Mouse (Mus musculus): Measurements from ENCODE around the gene Fnip2. TPM values are rescaled to one million over a fixed set of nuclear protein-coding genes. Genes with fewer than 3 reads are reported as not detected.
A peak's percentile ranks its signal among the peaks of the same experiment; 100 is the strongest.
"Not testable (repeated sequence)": the region's sequence is repeated elsewhere in the genome, so short reads cannot be mapped to it uniquely, and the experiment has no call there.

Fnip2 gene
- polyA plus RNA-seq, 1 experiment from 2014 or later, result 7.4 TPM

DNA sequence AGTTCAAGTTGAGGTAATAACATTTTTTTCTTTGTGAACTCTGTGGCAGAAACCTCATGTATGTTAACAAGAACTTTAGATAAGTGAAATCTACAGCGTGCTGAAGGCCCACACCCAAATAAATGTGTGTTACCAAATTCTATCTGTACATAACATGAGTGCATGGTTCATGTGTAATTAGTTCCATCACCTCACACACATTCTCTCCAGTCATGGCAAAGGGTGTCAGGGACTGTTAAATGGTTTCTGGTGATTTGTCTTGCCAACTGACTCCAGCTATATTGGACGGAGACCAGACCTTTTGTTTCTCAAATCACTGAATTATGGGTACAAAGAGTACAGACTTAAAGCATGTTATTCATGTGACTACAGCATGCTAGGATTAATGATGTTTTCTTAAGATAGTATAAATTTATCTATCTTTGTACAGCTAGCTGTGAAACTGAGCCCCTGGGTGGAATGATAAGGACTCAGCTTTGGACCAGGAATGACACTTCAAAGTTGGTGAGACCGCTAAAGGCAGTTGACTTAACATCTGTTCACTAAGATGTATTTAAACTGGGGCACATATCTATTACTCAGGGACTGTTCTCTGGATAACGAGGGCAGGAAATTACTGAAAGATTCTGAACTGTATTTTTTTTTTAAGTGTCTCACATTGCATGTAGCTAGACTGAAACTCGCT, 12.4 kb upstream of the Fnip2 start:
- ATAC-seq (ENCODE audit: insufficient number of reproducible peaks, insufficient read depth, low FRiP score, low read depth), result peak; percentile 62; the same call in 1 of the 2 replicates
- H3K4me2 ChIP-seq (replicated peaks; ENCODE audit: low read depth, low read length), result no peak overlapping the region

GRCm38 (mm10) chr3:79578164-79578563, 10.6 kb upstream of the Fnip2 start:
- WGBS, result 73% methylated on average over 6 of the region's 6 CpGs
- H3K4me3 ChIP-seq (ENCODE audit: low read depth, low read length), result no peak overlapping the region

More for the DNA sequence above, 12.4 kb upstream of the Fnip2 start:
- H3K36me3 ChIP-seq (ENCODE audit: control insufficient read depth, insufficient read depth, low read length), result no peaks in the 10 kb centered on the region
- H3K9me3 ChIP-seq (ENCODE audit: control insufficient read depth, low read depth, low read length), result no peaks in the 10 kb centered on the region
- no peak overlapping the region for H3K4me3 ChIP-seq (ENCODE audit: low read depth, low read length)
- H3K27me3 ChIP-seq (ENCODE audit: control insufficient read depth, insufficient read depth, low read length), result no peaks in the 10 kb centered on the region
- peaks cover 5% of the 10 kb centered on the region; the same call in 1 of the 2 replicates for H3K4me1 ChIP-seq (ENCODE audit: control insufficient read depth, insufficient read depth, low read length)
- H3K27ac ChIP-seq (ENCODE audit: low read length), result no peak overlapping the region
- H3K9ac ChIP-seq (replicated peaks; ENCODE audit: low read depth, low read length), result no peak overlapping the region
- WGBS, result 60% methylated on average over 5 of the region's 5 CpGs

DNA sequence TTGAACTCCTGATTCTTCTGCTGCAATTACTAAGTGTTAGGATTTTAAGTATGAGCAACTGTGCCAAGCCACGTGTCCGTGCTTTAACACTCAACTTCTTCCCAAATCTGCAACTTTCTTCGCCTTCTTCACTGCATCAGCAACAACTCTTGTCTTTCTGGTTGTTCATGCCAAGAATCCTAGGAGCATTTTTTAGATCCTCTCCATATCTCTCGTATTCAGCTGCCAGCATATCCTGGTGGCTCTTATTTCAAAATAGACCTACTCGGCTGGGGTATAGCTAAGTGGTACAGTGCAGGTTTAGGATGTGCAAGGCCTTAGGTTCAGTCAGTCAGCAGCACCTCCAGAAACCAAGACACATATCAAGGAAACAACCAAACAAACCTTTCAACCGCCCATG, 10.0 kb upstream of the Fnip2 start:
- Histone ChIP-seq H3K36me3 (ENCODE audit: control insufficient read depth, insufficient read depth, low read length) (no peaks in the 10 kb centered on the region), H3K4me2 (replicated peaks; ENCODE audit: low read depth, low read length) (no peak overlapping the region), H3K27me3 (ENCODE audit: control insufficient read depth, insufficient read depth, low read length) (no peaks in the 10 kb centered on the region), H3K4me3 (ENCODE audit: low read depth, low read length) (no peak overlapping the region), H3K9ac (replicated peaks; ENCODE audit: low read depth, low read length) (no peak overlapping the region), H3K4me1 (ENCODE audit: control insufficient read depth, insufficient read depth, low read length) (peaks cover 5% of the 10 kb centered on the region; the same call in 1 of the 2 replicates), H3K9me3 (ENCODE audit: control insufficient read depth, low read depth, low read length) (no peaks in the 10 kb centered on the region), H3K27ac (ENCODE audit: low read length) (no peak overlapping the region)
- WGBS, result 85% methylated on average over 6 of the region's 6 CpGs
- no peak for ATAC-seq (ENCODE audit: insufficient number of reproducible peaks, insufficient read depth, low FRiP score, low read depth)

More at GRCm38 (mm10) chr3:79578164-79578563, 10.6 kb upstream of the Fnip2 start:
- no peak for ATAC-seq (ENCODE audit: insufficient number of reproducible peaks, insufficient read depth, low FRiP score, low read depth)
- H3K36me3 ChIP-seq (ENCODE audit: control insufficient read depth, insufficient read depth, low read length), result no peaks in the 10 kb centered on the region
- H3K9ac ChIP-seq (replicated peaks; ENCODE audit: low read depth, low read length), result no peak overlapping the region
- H3K9me3 ChIP-seq (ENCODE audit: control insufficient read depth, low read depth, low read length), result no peaks in the 10 kb centered on the region
- no peak overlapping the region for H3K4me2 ChIP-seq (replicated peaks; ENCODE audit: low read depth, low read length)
- H3K27ac ChIP-seq (ENCODE audit: low read length), result no peak overlapping the region
- H3K4me1 ChIP-seq (ENCODE audit: control insufficient read depth, insufficient read depth, low read length), result peaks cover 5% of the 10 kb centered on the region; the same call in 1 of the 2 replicates
- no peaks in the 10 kb centered on the region for H3K27me3 ChIP-seq (ENCODE audit: control insufficient read depth, insufficient read depth, low read length)

GRCm38 (mm10) chr3:79576865-79577264, 9.3 kb upstream of the Fnip2 start:
- Histone ChIP-seq H3K4me1 (ENCODE audit: control insufficient read depth, insufficient read depth, low read length) (peaks cover 5% of the 10 kb centered on the region; the same call in 1 of the 2 replicates), H3K4me2 (replicated peaks; ENCODE audit: low read depth, low read length) (no peak overlapping the region), H3K27me3 (ENCODE audit: control insufficient read depth, insufficient read depth, low read length) (no peaks in the 10 kb centered on the region), H3K27ac (ENCODE audit: low read length) (no peak overlapping the region), H3K4me3 (ENCODE audit: low read depth, low read length) (no peak overlapping the region), H3K9me3 (ENCODE audit: control insufficient read depth, low read depth, low read length) (no peaks in the 10 kb centered on the region), H3K36me3 (ENCODE audit: control insufficient read depth, insufficient read depth, low read length) (no peaks in the 10 kb centered on the region), H3K9ac (replicated peaks; ENCODE audit: low read depth, low read length) (no peak overlapping the region)
- no peak for ATAC-seq (ENCODE audit: insufficient number of reproducible peaks, insufficient read depth, low FRiP score, low read depth)
- 32% methylated on average over 5 of the region's 5 CpGs for WGBS

DNA sequence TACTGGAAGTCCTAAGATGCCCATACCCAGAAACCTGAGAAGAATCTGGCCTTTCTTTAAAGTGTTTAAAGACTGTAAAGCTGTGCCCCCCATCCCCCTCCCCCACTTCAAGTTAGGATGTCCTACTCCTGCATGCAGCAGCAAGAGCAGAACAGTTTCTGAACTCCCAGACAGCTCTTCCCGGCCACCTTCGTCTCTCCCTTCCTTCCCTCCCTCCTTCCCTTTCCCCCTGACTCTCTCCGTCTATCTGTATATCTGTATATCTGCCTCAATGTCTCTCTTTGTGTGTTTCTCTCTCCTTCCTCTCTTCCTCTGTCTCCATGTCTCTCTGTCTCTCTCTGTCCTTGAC, 8.8 kb upstream of the Fnip2 start:
- Histone ChIP-seq H3K4me2 (replicated peaks; ENCODE audit: low read depth, low read length) (no peak overlapping the region), H3K27me3 (ENCODE audit: control insufficient read depth, insufficient read depth, low read length) (no peaks in the 10 kb centered on the region), H3K4me1 (ENCODE audit: control insufficient read depth, insufficient read depth, low read length) (peaks cover 5% of the 10 kb centered on the region; the same call in 1 of the 2 replicates), H3K27ac (ENCODE audit: low read length) (no peak overlapping the region), H3K9me3 (ENCODE audit: control insufficient read depth, low read depth, low read length) (no peaks in the 10 kb centered on the region), H3K36me3 (ENCODE audit: control insufficient read depth, insufficient read depth, low read length) (no peaks in the 10 kb centered on the region), H3K9ac (replicated peaks; ENCODE audit: low read depth, low read length) (no peak overlapping the region), H3K4me3 (ENCODE audit: low read depth, low read length) (no peak overlapping the region)
- peak; percentile 26; the same call in 1 of the 2 replicates for ATAC-seq (ENCODE audit: insufficient number of reproducible peaks, insufficient read depth, low FRiP score, low read depth)
- WGBS, result 6% methylated on average over 3 of the region's 3 CpGs

DNA sequence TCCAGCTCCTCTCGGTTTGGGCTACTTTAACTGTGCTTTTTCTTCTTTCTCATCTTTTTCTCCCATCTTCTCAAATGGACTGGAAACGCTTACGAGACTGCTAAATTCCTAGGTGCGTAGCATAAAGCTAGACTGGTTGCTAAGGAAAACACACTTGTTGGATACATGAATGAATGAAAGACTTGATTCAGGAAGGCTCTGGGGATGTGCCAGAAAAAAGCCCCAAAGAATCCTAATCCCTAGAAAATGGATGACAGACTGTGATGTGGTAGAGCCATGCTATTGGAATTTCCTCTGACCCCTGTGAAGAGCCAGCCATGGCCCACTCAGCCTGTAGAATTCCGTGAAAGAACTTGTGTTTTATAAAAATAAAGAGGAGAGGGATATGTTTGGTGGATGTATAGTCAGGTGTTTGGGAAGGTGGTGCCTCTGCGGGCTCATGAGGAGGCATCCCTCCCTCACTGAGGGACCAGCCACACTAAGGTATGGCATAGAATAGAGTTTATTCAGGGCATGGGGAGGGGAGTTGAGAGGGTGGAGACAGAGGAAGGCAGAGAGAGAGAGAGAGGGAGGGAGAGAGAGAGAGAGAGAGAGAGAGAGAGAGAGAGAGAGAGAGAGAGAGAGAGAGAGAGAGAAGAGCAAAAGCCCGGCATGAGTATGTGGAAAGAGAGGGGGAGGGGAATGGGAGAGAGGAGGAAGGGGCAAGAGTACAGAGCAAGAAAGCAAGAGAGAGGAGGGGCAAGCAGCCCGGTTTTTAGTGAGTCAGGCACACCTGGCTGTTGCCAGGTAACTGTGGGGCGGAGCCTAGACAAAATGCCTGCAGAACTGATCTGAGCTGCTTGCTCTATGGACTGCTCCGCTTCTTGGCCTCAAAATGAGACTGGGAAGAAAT, 8.2 kb upstream of the Fnip2 start:
- no peak overlapping the region for H3K4me2 ChIP-seq (replicated peaks; ENCODE audit: low read depth, low read length)
- 37% methylated on average over 10 of the region's 10 CpGs for WGBS
- H3K27ac ChIP-seq (ENCODE audit: low read length), result no peak overlapping the region

DNA sequence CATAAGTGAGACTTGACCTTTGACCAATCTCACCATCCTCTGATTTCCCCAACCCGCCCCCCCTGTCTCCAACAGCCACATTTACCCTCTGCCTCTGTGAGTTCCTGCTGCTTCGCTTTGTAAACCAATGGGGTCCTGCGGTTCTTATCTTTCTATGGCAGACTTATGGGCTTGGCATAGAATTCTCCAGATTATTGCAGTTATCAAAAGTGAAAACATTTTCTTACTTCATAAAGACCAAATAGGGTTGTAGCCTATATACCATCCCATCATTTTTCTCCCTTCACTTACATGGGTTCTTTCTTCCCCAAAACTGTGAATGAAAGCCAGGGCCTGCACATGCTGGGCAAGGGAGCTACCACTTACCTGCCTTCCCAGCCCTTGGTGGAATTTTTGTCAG, 6.7 kb upstream of the Fnip2 start:
- no peak for ATAC-seq (ENCODE audit: insufficient number of reproducible peaks, insufficient read depth, low FRiP score, low read depth)
- H3K4me3 ChIP-seq (ENCODE audit: low read depth, low read length), result no peak overlapping the region

More for the DNA sequence above, 8.2 kb upstream of the Fnip2 start:
- Histone ChIP-seq H3K36me3 (ENCODE audit: control insufficient read depth, insufficient read depth, low read length) (no peaks in the 10 kb centered on the region), H3K27me3 (ENCODE audit: control insufficient read depth, insufficient read depth, low read length) (no peaks in the 10 kb centered on the region), H3K9ac (replicated peaks; ENCODE audit: low read depth, low read length) (no peak overlapping the region), H3K4me1 (ENCODE audit: control insufficient read depth, insufficient read depth, low read length) (peaks cover 5% of the 10 kb centered on the region; the same call in 1 of the 2 replicates), H3K4me3 (ENCODE audit: low read depth, low read length) (no peak overlapping the region), H3K9me3 (ENCODE audit: control insufficient read depth, low read depth, low read length) (no peaks in the 10 kb centered on the region)
- peak; percentile 83 for ATAC-seq (ENCODE audit: insufficient number of reproducible peaks, insufficient read depth, low FRiP score, low read depth)

DNA sequence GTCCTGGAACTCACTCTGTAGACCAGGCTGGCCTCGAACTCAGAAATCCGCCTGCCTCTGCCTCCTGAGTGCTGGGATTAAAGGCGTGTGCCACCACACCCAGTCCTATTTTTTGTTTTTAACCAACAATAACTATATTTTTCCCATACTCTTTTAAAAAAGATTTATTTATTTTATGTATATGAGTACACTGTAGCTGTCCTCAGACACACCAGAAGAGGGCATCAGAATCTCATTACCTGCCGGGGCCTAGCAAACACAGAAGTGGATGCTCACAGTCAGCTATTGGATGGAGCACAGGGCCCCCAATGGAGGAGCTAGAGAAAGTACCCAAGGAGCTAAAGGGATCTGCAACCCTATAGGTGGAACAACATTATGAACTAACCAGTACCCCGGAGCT, 5.8 kb upstream of the Fnip2 start:
- H3K9ac ChIP-seq (replicated peaks; ENCODE audit: low read depth, low read length); H3K4me3 ChIP-seq (ENCODE audit: low read depth, low read length); H3K4me2 ChIP-seq (replicated peaks; ENCODE audit: low read depth, low read length); ATAC-seq (ENCODE audit: insufficient number of reproducible peaks, insufficient read depth, low FRiP score, low read depth); H3K36me3 ChIP-seq (ENCODE audit: control insufficient read depth, insufficient read depth, low read length); H3K27me3 ChIP-seq (ENCODE audit: control insufficient read depth, insufficient read depth, low read length); H3K4me1 ChIP-seq (ENCODE audit: control insufficient read depth, insufficient read depth, low read length); H3K9me3 ChIP-seq (ENCODE audit: control insufficient read depth, low read depth, low read length); H3K27ac ChIP-seq (ENCODE audit: low read length): not testable (repeated sequence)
- 93% methylated on average over 5 of the region's 5 CpGs for WGBS

More for the DNA sequence above, 6.7 kb upstream of the Fnip2 start:
- H3K4me1 ChIP-seq (ENCODE audit: control insufficient read depth, insufficient read depth, low read length), result peaks cover 5% of the 10 kb centered on the region; the same call in 1 of the 2 replicates
- no peaks in the 10 kb centered on the region for H3K9me3 ChIP-seq (ENCODE audit: control insufficient read depth, low read depth, low read length)
- H3K27me3 ChIP-seq (ENCODE audit: control insufficient read depth, insufficient read depth, low read length), result no peaks in the 10 kb centered on the region
- H3K9ac ChIP-seq (replicated peaks; ENCODE audit: low read depth, low read length), result no peak overlapping the region
- no peaks in the 10 kb centered on the region for H3K36me3 ChIP-seq (ENCODE audit: control insufficient read depth, insufficient read depth, low read length)
- H3K27ac ChIP-seq (ENCODE audit: low read length), result no peak overlapping the region
- no peak overlapping the region for H3K4me2 ChIP-seq (replicated peaks; ENCODE audit: low read depth, low read length)
- WGBS, result 68% methylated on average over 3 of the region's 3 CpGs

Measured in stomach, embryonic 14.5 days (tissue).